10 mouse cellular contexts compared by ENCODE assay signal in the genomic region with DNA sequence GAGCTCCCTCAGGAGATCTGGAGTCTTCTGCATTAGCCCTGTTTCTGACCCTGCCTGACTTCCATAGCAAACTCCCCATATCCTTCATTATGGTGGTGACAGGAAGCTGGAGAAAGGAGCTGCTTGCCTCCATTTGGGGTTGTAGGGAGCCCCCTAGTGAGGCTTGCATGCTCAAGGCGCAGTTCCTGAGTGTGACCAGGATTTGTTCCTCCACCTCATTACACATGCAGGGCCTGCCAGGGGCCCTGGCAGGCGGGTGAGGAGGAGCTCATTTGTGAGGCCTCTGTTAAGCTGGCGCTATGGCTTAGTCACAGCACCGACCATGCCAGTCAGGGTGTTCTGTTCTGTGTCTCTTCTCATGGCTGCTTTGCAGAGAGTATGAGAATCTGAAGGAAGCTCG. TPM values are rescaled to one million over a fixed set of nuclear protein-coding genes. Genes with fewer than 3 reads are reported as not detected.
A peak's percentile ranks its signal among the peaks of the same experiment; 100 is the strongest.
DNase-seq lines count a peak whose midpoint lies in the region; ATAC-seq and TF ChIP-seq lines count a peak whose summit lies in the region.
"Had no signal": no experiment of that assay in that cellular context is flagged by ENCODE, and none has a peak within 500 bp of the region (broad histone marks: within the 10 kb centered on the region; RNA-seq: fewer than 3 reads in every experiment).

No protein-coding gene starts in this region.

- H3K36me3 ChIP-seq in heart, postnatal 0 days (replicated peaks; ENCODE audit: control insufficient read depth, insufficient read depth, low read length) = peaks cover 8% of the 10 kb centered on the region

- TF ChIP-seq CTCF in heart, postnatal 0 days (IDR thresholded peaks at IDR 0.05; ENCODE audit: low read depth) = peak; percentile 48

- H3K27ac ChIP-seq in heart, postnatal 0 days (ENCODE audit: low read depth) = no peak overlapping the region
- H3K27ac ChIP-seq: heart, embryonic 15.5 days had no signal

- intact Hi-C loops in left cerebral cortex, postnatal 14 days (cut with DNase I) = loop anchor here (2.0 to 5.0 kb wide), 2 partner anchors 57 to 85 kb away; partner anchors contain the start of gene Gmppb

- ATAC-seq in heart, postnatal 0 days (ENCODE audit: insufficient read depth, low read depth) = peak; percentile 27; the same call in 1 of the 2 replicates

- WGBS in heart, postnatal 0 days = 53% methylated on average over 5 of the region's 5 CpGs

- no peak overlapping the region for H3K4me2 ChIP-seq in heart, postnatal 0 days (ENCODE audit: low read depth, low read length)
- H3K4me2 ChIP-seq: heart, embryonic 15.5 days had no signal

- no peak for TF ChIP-seq EP300 in heart, postnatal 0 days (IDR thresholded peaks at IDR 0.05; ENCODE audit: low read depth)

- no peaks in the 10 kb centered on the region; the same call in 1 of the 2 replicates for H3K4me1 ChIP-seq in heart, postnatal 0 days (ENCODE audit: control insufficient read depth, insufficient read depth)

- no peak overlapping the region for H3K4me3 ChIP-seq in heart, postnatal 0 days (ENCODE audit: low read depth, low read length)
- H3K4me3 ChIP-seq: heart, embryonic 15.5 days had no signal

- no peak for DNase-seq in heart, postnatal 0 days (ENCODE audit: low spot score)
- no peak for DNase-seq in heart, adult 8-10 months (ENCODE audit: low spot score)
- peak; percentile 81 for DNase-seq in MN1 (ENCODE audit: low spot score)
- peak; percentile 72 to 80 for DNase-seq in frontal cortex, postnatal 36 days (ENCODE audit: low spot score in 2 of 2)
- peak; percentile 73 to 87 for DNase-seq in left cerebral cortex, postnatal 14 days (ENCODE audit: low spot score in 2 of 2)
- DNase-seq in right cerebral cortex, postnatal 25 days = peak; percentile 69
- DNase-seq in gastrocnemius, postnatal 25 days = no peak
- no peak for DNase-seq in kidney, adult 11 months

- H3K9ac ChIP-seq in heart, postnatal 0 days (replicated peaks; ENCODE audit: low read depth, low read length) = no peak overlapping the region
- H3K9ac ChIP-seq: heart, embryonic 15.5 days had no signal

- H3K27me3 ChIP-seq in heart, postnatal 0 days (ENCODE audit: control insufficient read depth, insufficient read depth, low read length) = no peaks in the 10 kb centered on the region
- H3K27me3 ChIP-seq: heart, embryonic 15.5 days had no signal

- H3K9me3 ChIP-seq in heart, postnatal 0 days (replicated peaks; ENCODE audit: control insufficient read depth, low read length) = no peaks in the 10 kb centered on the region
- H3K9me3 ChIP-seq: heart, embryonic 15.5 days had no signal

RNA-seq across cellular contexts. Expression of gene Traip, which starts 11.9 kb away (rescaled TPM):
- 4.8 and 10.0 TPM in 2 replicates for total RNA-seq in heart, postnatal 0 days (2014; rRNA removed; ENCODE audit: low replicate concordance)
- 2.3 and 3.3 TPM in 2 replicates for polyA plus RNA-seq in heart, postnatal 0 days (2015; fragmentation: Nextera tagmentation; extraction: Ambion mirVana)
- total RNA-seq in heart, adult 8-10 months (2022) = 1 to 10 TPM in 1 of 4 experiments, under 1 TPM in 3; 0.33 to 1.6 (median 0.80) TPM
- 10 to 100 TPM in 1 of 2 experiments, 1 to 10 TPM in 1; 9.3 to 12.0 TPM for total RNA-seq in left cerebral cortex, postnatal 14 days (2021)
- under 1 TPM; 0.46 to 0.88 TPM for total RNA-seq in gastrocnemius, postnatal 25 days (2021)

RNA-seq across cellular contexts. Expression of gene Uba7, which starts 13.4 kb away (rescaled TPM):
- 52.0 and 55.6 TPM in 2 replicates for total RNA-seq in heart, postnatal 0 days (2014; rRNA removed; ENCODE audit: low replicate concordance)
- 16.4 and 18.0 TPM in 2 replicates for polyA plus RNA-seq in heart, postnatal 0 days (2015; fragmentation: Nextera tagmentation; extraction: Ambion mirVana)
- 10 to 100 TPM in 3 of 4 experiments, 1 to 10 TPM in 1; 8.8 to 20.8 (median 13.5) TPM for total RNA-seq in heart, adult 8-10 months (2022)
- total RNA-seq in left cerebral cortex, postnatal 14 days (2021) = 1 to 10 TPM; 3.6 to 4.2 TPM
- 1 to 10 TPM; 2.4 to 2.8 TPM for total RNA-seq in gastrocnemius, postnatal 25 days (2021)

RNA-seq across cellular contexts. Expression of gene Gm20661, which starts 21.0 kb away (rescaled TPM):
- total RNA-seq in heart, postnatal 0 days (2014; rRNA removed; ENCODE audit: low replicate concordance) = 0.19 and 4.6 TPM in 2 replicates
- 0.52 and 0.57 TPM in 2 replicates for polyA plus RNA-seq in heart, postnatal 0 days (2015; fragmentation: Nextera tagmentation; extraction: Ambion mirVana)
- under 1 TPM in 1 of 4 experiments, not detected in 3; 0.25 TPM for total RNA-seq in heart, adult 8-10 months (2022)
- total RNA-seq in left cerebral cortex, postnatal 14 days (2021) = under 1 TPM in 1 of 2 experiments, not detected in 1; 0.79 TPM
- total RNA-seq in gastrocnemius, postnatal 25 days (2021) = not detected
- total RNA-seq: neutrophil, adult 5-6 weeks had no signal

RNA-seq across cellular contexts. Expression of gene Inka1, which starts 23.8 kb away (rescaled TPM):
- 34.0 and 34.3 TPM in 2 replicates for total RNA-seq in heart, postnatal 0 days (2014; rRNA removed; ENCODE audit: low replicate concordance)
- polyA plus RNA-seq in heart, postnatal 0 days (2015; fragmentation: Nextera tagmentation; extraction: Ambion mirVana) = 37.0 and 38.4 TPM in 2 replicates
- 1 to 10 TPM; 6.0 to 9.5 (median 9.0) TPM for total RNA-seq in heart, adult 8-10 months (2022)
- 1 to 10 TPM; 2.7 to 3.1 TPM for total RNA-seq in left cerebral cortex, postnatal 14 days (2021)
- 1 to 10 TPM; 2.8 to 3.1 TPM for total RNA-seq in gastrocnemius, postnatal 25 days (2021)

RNA-seq across cellular contexts. Expression of gene Camkv, which starts 26.4 kb away (rescaled TPM):
- 0.15 TPM in 1 of 2 replicates, not detected in the other for total RNA-seq in heart, postnatal 0 days (2014; rRNA removed; ENCODE audit: low replicate concordance)
- 0.03 TPM in 1 of 2 replicates, not detected in the other for polyA plus RNA-seq in heart, postnatal 0 days (2015; fragmentation: Nextera tagmentation; extraction: Ambion mirVana)
- total RNA-seq in heart, adult 8-10 months (2022) = under 1 TPM in 2 of 4 experiments, not detected in 2; 0.16 to 0.66 TPM
- 100 to 1,000 TPM; 382 to 398 TPM for total RNA-seq in left cerebral cortex, postnatal 14 days (2021)
- under 1 TPM; 0.18 to 0.38 TPM for total RNA-seq in gastrocnemius, postnatal 25 days (2021)
- total RNA-seq: neutrophil, adult 5-6 weeks had no signal

Comparison
In these comparisons a context has a peak if more than half of its experiments do, and no peak if none do; other contexts are left out.
1. DNase-seq: peak in MN1 (single experiment), frontal cortex, postnatal 36 days (2 of 2), left cerebral cortex, postnatal 14 days (2 of 2) and right cerebral cortex, postnatal 25 days (single experiment); none in heart, postnatal 0 days (single experiment), heart, adult 8-10 months (single experiment), gastrocnemius, postnatal 25 days (single experiment) and kidney, adult 11 months (single experiment).